Mouse (Mus musculus): ENCODE results near the gene Cacnb2.

DNA sequence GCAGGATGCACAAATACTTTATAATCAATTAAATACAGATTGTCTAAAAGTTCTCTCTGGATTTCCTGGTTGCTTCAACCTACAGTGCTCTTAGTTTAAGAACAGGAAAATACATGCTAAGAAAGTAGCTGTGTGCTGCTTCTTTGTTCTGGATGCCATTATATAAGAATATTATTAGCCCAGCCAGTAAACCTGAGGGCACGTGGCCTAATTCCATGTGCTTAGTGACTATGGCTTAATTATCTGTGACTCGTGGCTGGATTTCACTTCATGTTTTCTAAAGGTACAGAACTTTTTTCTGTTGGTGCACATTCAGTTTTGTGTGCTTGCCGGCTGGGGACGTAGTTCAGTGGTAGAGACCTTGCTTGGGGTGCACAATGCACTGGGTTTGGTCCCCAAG is 222.3 kb downstream of the Cacnb2 start:
- TF ChIP-seq CTCF (IDR thresholded peaks at IDR 0.05; ENCODE audit: insufficient read depth, low read depth, low read length) (no peak), POLR2A (IDR thresholded peaks at IDR 0.05; ENCODE audit: insufficient read depth, low read depth, low read length) (no peak)

All from olfactory bulb, adult 2 months (tissue).